Comparison of ENCODE assay signal across 14 mouse cellular contexts in genomic region chr2:149546639-149547200, GRCm38 (mm10).
"Had no signal": no experiment of that assay in that cellular context is flagged by ENCODE, and none has a peak within 500 bp of the region (broad histone marks: within the 10 kb centered on the region; RNA-seq: fewer than 3 reads in every experiment).

No protein-coding gene starts in this region.

- H3K4me1 ChIP-seq: midbrain, embryonic 10.5 days; midbrain, embryonic 12.5 days; midbrain, embryonic 15.5 days; stomach, embryonic 15.5 days had no signal

- ATAC-seq: midbrain, embryonic 15.5 days had no signal

- H3K27ac ChIP-seq: liver, embryonic 14.5 days; midbrain, embryonic 10.5 days; midbrain, embryonic 12.5 days; midbrain, embryonic 15.5 days; stomach, embryonic 15.5 days; stomach, postnatal 0 days had no signal

- H3K4me3 ChIP-seq: midbrain, embryonic 10.5 days; midbrain, embryonic 12.5 days; midbrain, embryonic 15.5 days; stomach, embryonic 15.5 days had no signal

- H3K27me3 ChIP-seq: midbrain, embryonic 12.5 days; midbrain, embryonic 15.5 days; stomach, embryonic 15.5 days had no signal

- H3K9me3 ChIP-seq: midbrain, embryonic 10.5 days; midbrain, embryonic 12.5 days; midbrain, embryonic 15.5 days; stomach, embryonic 15.5 days had no signal

- H3K9ac ChIP-seq: liver, embryonic 14.5 days; lung, embryonic 14.5 days; midbrain, embryonic 12.5 days; midbrain, embryonic 15.5 days; stomach, embryonic 15.5 days had no signal

- H3K36me3 ChIP-seq: midbrain, embryonic 10.5 days; midbrain, embryonic 12.5 days; midbrain, embryonic 15.5 days; stomach, embryonic 15.5 days had no signal

- H3K4me2 ChIP-seq: lung, embryonic 14.5 days; midbrain, embryonic 12.5 days; midbrain, embryonic 15.5 days; stomach, embryonic 15.5 days had no signal

- DNase-seq: lung, adult 18-20 months; lung, embryonic 14.5 days; lung, postnatal 10 days; lung, postnatal 4 days; right cerebral cortex, postnatal 14 days; thymus, adult 2 months; thymus, postnatal 25 days; thymus, postnatal 4 days had no signal
